Mouse (Mus musculus): ENCODE measurements around the gene Miga1.

Miga1 gene

GRCm38 (mm10) chr3:152339862-152340557 lies at the start of gene Miga1:
Miga1 (minus strand) TSS chr3:152340407.
- peak; percentile 88 to 91 for DNase-seq

- no peak for DNase-seq
Measured at GRCm38 (mm10) chr3:152384106-152384505, 43.9 kb upstream of the Miga1 start.

GRCm38 (mm10) chr3:152376063-152376462 lies 35.9 kb upstream of the Miga1 start:
- DNase-seq = no peak

- DNase-seq = no peak
Measured at GRCm38 (mm10) chr3:152364181-152364580, 24.0 kb upstream of the Miga1 start.

- DNase-seq = no peak
Measured at GRCm38 (mm10) chr3:152359151-152359550, 18.9 kb upstream of the Miga1 start.

- DNase-seq = peak; percentile 14 to 39
Measured at GRCm38 (mm10) chr3:152356751-152357150, 16.5 kb upstream of the Miga1 start.

GRCm38 (mm10) chr3:152355361-152355760 lies 15.2 kb upstream of the Miga1 start:
- DNase-seq = peak in 1 of 2 experiments; percentile 33

GRCm38 (mm10) chr3:152353434-152354177 lies 13.4 kb upstream of the Miga1 start:
- DNase-seq = no peak

GRCm38 (mm10) chr3:152352289-152352688 lies 12.1 kb upstream of the Miga1 start:
- DNase-seq = no peak

GRCm38 (mm10) chr3:152350966-152351365 lies 10.8 kb upstream of the Miga1 start:
- no peak for DNase-seq

GRCm38 (mm10) chr3:152350431-152350830 lies 10.2 kb upstream of the Miga1 start:
- DNase-seq = no peak

GRCm38 (mm10) chr3:152348011-152348830 lies 8.0 kb upstream of the Miga1 start:
- DNase-seq = no peak

- DNase-seq = no peak
Measured at GRCm38 (mm10) chr3:152347227-152347626, 7.0 kb upstream of the Miga1 start.

- DNase-seq = peak in 1 of 2 experiments; percentile 61
Measured at GRCm38 (mm10) chr3:152346633-152347141, 6.5 kb upstream of the Miga1 start.

- peak; percentile 96 to 97 for DNase-seq
Measured at GRCm38 (mm10) chr3:152345732-152346632, 5.8 kb upstream of the Miga1 start, which contains the start of gene Usp33. Usp33 (plus strand) TSS chr3:152346478.

GRCm38 (mm10) chr3:152342961-152343517 lies 2.8 kb upstream of the Miga1 start:
- no peak for DNase-seq

- no peak for DNase-seq
Measured at GRCm38 (mm10) chr3:152336085-152336484, 4.1 kb downstream of the Miga1 start.

GRCm38 (mm10) chr3:152333641-152334040 lies 6.6 kb downstream of the Miga1 start:
- no peak for DNase-seq

GRCm38 (mm10) chr3:152332545-152333300 lies 7.5 kb downstream of the Miga1 start:
- DNase-seq = peak; percentile 21 to 41

GRCm38 (mm10) chr3:152332104-152332503 lies 8.1 kb downstream of the Miga1 start:
- no peak for DNase-seq

Data from kidney, postnatal 4 days (tissue).